Mouse (Mus musculus) limb, embryonic 13.5 days (tissue): ENCODE measurements around the gene Cyp4f15. TPM values are rescaled to one million over a fixed set of nuclear protein-coding genes. Genes with fewer than 3 reads are reported as not detected.
"Not testable (repeated sequence)": the region's sequence is repeated elsewhere in the genome, so short reads cannot be mapped to it uniquely, and the experiment has no call there.

Experiments
- ATAC-seq: fragments of 200-750 bp; cut with Nextera tagmentation; 2 replicates; pipeline ENCODE4 v1.8.0; 2017; ENCODE audit warnings: low read depth, moderate number of reproducible peaks, moderate TSS enrichment; ENCODE audit not compliant: low FRiP score
- H3K27ac ChIP-seq: fragments of 300-500 bp; sonication (generic); 2 replicates; pipeline ENCODE4 v1.5.1; 2015; ENCODE audit warnings: inconsistent platforms, mild to moderate bottlenecking, moderate library complexity
- H3K27me3 ChIP-seq: fragments of 300-500 bp; sonication (generic); 2 replicates; pipeline ENCODE4 v1.6.1; 2015; ENCODE audit warnings: mild to moderate bottlenecking, inconsistent platforms
- H3K36me3 ChIP-seq: fragments of 300-500 bp; sonication (generic); 2 replicates; pipeline ENCODE4 v1.6.1; 2015; ENCODE audit warnings: inconsistent platforms, mild to moderate bottlenecking, moderate library complexity
- H3K4me1 ChIP-seq: fragments of 300-500 bp; sonication (generic); 2 replicates; pipeline ENCODE4 v1.6.1; 2015; ENCODE audit warnings: inconsistent platforms
- H3K4me2 ChIP-seq: fragments of 300-500 bp; sonication (generic); replicated peaks from 2 replicates; pipeline ENCODE4 v1.6.1; 2015; ENCODE audit warnings: inconsistent platforms, mild to moderate bottlenecking, moderate library complexity
- H3K4me3 ChIP-seq: fragments of 300-500 bp; sonication (generic); 2 replicates; pipeline ENCODE4 v1.5.1; 2015; ENCODE audit warnings: moderate library complexity, mild to moderate bottlenecking, inconsistent platforms
- H3K9ac ChIP-seq: fragments of 300-500 bp; sonication (generic); 2 replicates; pipeline ENCODE4 v1.6.1; 2015; ENCODE audit warnings: mild to moderate bottlenecking, inconsistent platforms
- H3K9me3 ChIP-seq: fragments of 300-500 bp; sonication (generic); 2 replicates; pipeline ENCODE4 v1.6.1; 2016; ENCODE audit warnings: inconsistent platforms
- WGBS: fragments of 180-500 bp; shearing (Covaris S2); methylation state at CpG from one replicate; pipeline ENCODE4 v1.1.7; 2015; 5-methylcytosine and 5-hydroxymethylcytosine counted together
- polyA plus RNA-seq: library from polyadenylated mRNA; unstranded; fragments of >200 nt; fragmentation: Nextera tagmentation; extraction: Ambion mirVana; gene quantifications from 2 replicates; pipeline ENCODE4 v1.2.1, GENCODE M21; 2015

Cyp4f15 gene
- polyA plus RNA-seq, 1 experiment from 2014 or later, result 0.13 TPM

GRCm38 (mm10) chr17:32690959-32691358 is 5.5 kb downstream of the Cyp4f15 start:
- H3K4me1 ChIP-seq, result no peaks in the 10 kb centered on the region
- no peaks in the 10 kb centered on the region for H3K36me3 ChIP-seq
- no peaks in the 10 kb centered on the region for H3K27me3 ChIP-seq
- H3K4me2 ChIP-seq, result no peak overlapping the region
- no peaks in the 10 kb centered on the region for H3K9me3 ChIP-seq
- no peak for ATAC-seq
- H3K4me3 ChIP-seq, result no peak overlapping the region
- H3K27ac ChIP-seq, result no peak overlapping the region
- no peak overlapping the region for H3K9ac ChIP-seq
- 95% methylated on average over 1 of the region's 1 CpGs for WGBS

- Histone ChIP-seq H3K27ac (no peak overlapping the region), H3K27me3 (no peaks in the 10 kb centered on the region), H3K9me3 (peaks cover 11% of the 10 kb centered on the region; the same call in 1 of the 2 replicates), H3K9ac (no peak overlapping the region), H3K4me1 (no peaks in the 10 kb centered on the region), H3K36me3 (no peaks in the 10 kb centered on the region), H3K4me2 (peak overlapping the region; percentile 33), H3K4me3 (no peak overlapping the region)
- no peak for ATAC-seq
- 46% methylated on average over 22 of the region's 22 CpGs for WGBS
These were observed 17.4 kb downstream of the Cyp4f15 start for GRCm38 (mm10) chr17:32702826-32703225.

GRCm38 (mm10) chr17:32710541-32710940 is 25.1 kb downstream of the Cyp4f15 start:
- not testable (repeated sequence) for H3K9ac ChIP-seq, H3K4me1 ChIP-seq, H3K27ac ChIP-seq, H3K4me3 ChIP-seq, H3K36me3 ChIP-seq, H3K4me2 ChIP-seq, ATAC-seq, H3K27me3 ChIP-seq
- H3K9me3 ChIP-seq, result peaks cover 11% of the 10 kb centered on the region; the same call in 1 of the 2 replicates

GRCm38 (mm10) chr17:32722151-32722550 is 36.7 kb downstream of the Cyp4f15 start:
- H3K4me2 ChIP-seq, H3K36me3 ChIP-seq, H3K9ac ChIP-seq, H3K4me1 ChIP-seq, H3K4me3 ChIP-seq, H3K9me3 ChIP-seq, ATAC-seq, H3K27me3 ChIP-seq, H3K27ac ChIP-seq: not testable (repeated sequence)
- WGBS, result 92% methylated on average over 1 of the region's 1 CpGs

- WGBS, result 76% methylated on average over 7 of the region's 7 CpGs
- H3K27ac ChIP-seq, result no peak overlapping the region
- no peaks in the 10 kb centered on the region for H3K36me3 ChIP-seq
- no peak overlapping the region for H3K9ac ChIP-seq
- no peaks in the 10 kb centered on the region for H3K27me3 ChIP-seq
- peaks cover 9% of the 10 kb centered on the region for H3K9me3 ChIP-seq
- no peak overlapping the region for H3K4me2 ChIP-seq
- no peaks in the 10 kb centered on the region for H3K4me1 ChIP-seq
- H3K4me3 ChIP-seq, result no peak overlapping the region
- no peak for ATAC-seq
These were observed 37.3 kb downstream of the Cyp4f15 start for GRCm38 (mm10) chr17:32722771-32723170.

- not testable (repeated sequence) for H3K9ac ChIP-seq, H3K4me1 ChIP-seq, H3K27me3 ChIP-seq, H3K27ac ChIP-seq, H3K4me2 ChIP-seq, H3K36me3 ChIP-seq, H3K9me3 ChIP-seq, ATAC-seq, H3K4me3 ChIP-seq
These were observed 40.9 kb downstream of the Cyp4f15 start for GRCm38 (mm10) chr17:32726360-32726759.

- Histone ChIP-seq H3K27ac (no peak overlapping the region), H3K9me3 (peaks cover 6% of the 10 kb centered on the region), H3K4me2 (no peak overlapping the region), H3K27me3 (no peaks in the 10 kb centered on the region), H3K9ac (no peak overlapping the region), H3K4me3 (no peak overlapping the region), H3K36me3 (no peaks in the 10 kb centered on the region), H3K4me1 (no peaks in the 10 kb centered on the region)
- WGBS, result 71% methylated on average over 3 of the region's 3 CpGs
- ATAC-seq, result no peak
These were observed 43.6 kb downstream of the Cyp4f15 start for GRCm38 (mm10) chr17:32729029-32729428.

GRCm38 (mm10) chr17:32738406-32738805 is 53.0 kb downstream of the Cyp4f15 start:
- H3K36me3 ChIP-seq, result no peaks in the 10 kb centered on the region
- H3K27me3 ChIP-seq, result no peaks in the 10 kb centered on the region
- no peaks in the 10 kb centered on the region for H3K4me1 ChIP-seq
- no peak overlapping the region for H3K4me2 ChIP-seq
- no peaks in the 10 kb centered on the region for H3K9me3 ChIP-seq
- 89% methylated on average over 1 of the region's 1 CpGs for WGBS
- no peak for ATAC-seq
- H3K27ac ChIP-seq, result no peak overlapping the region
- H3K9ac ChIP-seq, result no peak overlapping the region
- H3K4me3 ChIP-seq, result no peak overlapping the region

- H3K27me3 ChIP-seq, result no peaks in the 10 kb centered on the region
- H3K4me1 ChIP-seq, result no peaks in the 10 kb centered on the region
- no peaks in the 10 kb centered on the region for H3K9me3 ChIP-seq
- H3K4me2 ChIP-seq, result no peak overlapping the region
- H3K36me3 ChIP-seq, result no peaks in the 10 kb centered on the region
- WGBS, result 42% methylated on average over 1 of the region's 1 CpGs
- no peak overlapping the region for H3K27ac ChIP-seq
- no peak overlapping the region for H3K4me3 ChIP-seq
- no peak overlapping the region for H3K9ac ChIP-seq
- ATAC-seq, result no peak
These were observed 55.6 kb downstream of the Cyp4f15 start for GRCm38 (mm10) chr17:32741057-32741456.

- no peak for ATAC-seq
- no peak overlapping the region for H3K4me3 ChIP-seq
- no peaks in the 10 kb centered on the region for H3K36me3 ChIP-seq
- H3K4me2 ChIP-seq, result no peak overlapping the region
- no peak overlapping the region for H3K9ac ChIP-seq
- no peaks in the 10 kb centered on the region for H3K4me1 ChIP-seq
- no peaks in the 10 kb centered on the region for H3K27me3 ChIP-seq
- 49% methylated on average over 5 of the region's 5 CpGs for WGBS
- no peaks in the 10 kb centered on the region for H3K9me3 ChIP-seq
- no peak overlapping the region for H3K27ac ChIP-seq
These were observed 65.2 kb downstream of the Cyp4f15 start for GRCm38 (mm10) chr17:32750611-32751010.

Other genes starting within 250 kb of the Cyp4f15 start
- gene Cyp4f39, start 232.9 kb upstream of the Cyp4f15 start, polyA plus RNA-seq, result 0.79 and 1.9 TPM in 2 replicates
- 16.3 and 17.7 TPM in 2 replicates for gene Cyp4f17, start 179.6 kb upstream of the Cyp4f15 start, polyA plus RNA-seq
- 23.9 and 27.2 TPM in 2 replicates for gene Cyp4f16, start 149.1 kb upstream of the Cyp4f15 start, polyA plus RNA-seq
- not detected in 2 replicates for gene Cyp4f37, start 64.3 kb upstream of the Cyp4f15 start, polyA plus RNA-seq
- gene Cyp4f40, start 26.7 kb upstream of the Cyp4f15 start, polyA plus RNA-seq, result not detected in 2 replicates
- gene Zfp871, start 102.7 kb downstream of the Cyp4f15 start, polyA plus RNA-seq, result 46.3 and 50.3 TPM in 2 replicates
- gene Zfp811, start 124.3 kb downstream of the Cyp4f15 start, polyA plus RNA-seq, result 5.3 and 5.8 TPM in 2 replicates
- gene Zfp799, start 144.6 kb downstream of the Cyp4f15 start, polyA plus RNA-seq, result 21.7 and 22.0 TPM in 2 replicates
- gene Zfp870, start 206.0 kb downstream of the Cyp4f15 start, polyA plus RNA-seq, result 7.1 and 9.5 TPM in 2 replicates
- gene Cyp4f14, start 231.7 kb downstream of the Cyp4f15 start, polyA plus RNA-seq, result not detected in 2 replicates